Mouse (Mus musculus) limb, embryonic 15.5 days (tissue): ENCODE measurements around the gene Fancd2os. TPM values are rescaled to one million over a fixed set of nuclear protein-coding genes. Genes with fewer than 3 reads are reported as not detected.
A peak's percentile ranks its signal among the peaks of the same experiment; 100 is the strongest.

Source experiments
- ATAC-seq: fragments of 200-750 bp; cut with Nextera tagmentation; 2 replicates; pipeline ENCODE4 v1.8.0; 2017; ENCODE audit warnings: low read depth, moderate TSS enrichment; ENCODE audit not compliant: insufficient number of reproducible peaks, low FRiP score, low TSS enrichment
- H3K27ac ChIP-seq: fragments of 300-500 bp; sonication (generic); 2 replicates; pipeline ENCODE4 v1.5.1; 2015; ENCODE audit warnings: moderate library complexity, mild to moderate bottlenecking, inconsistent platforms
- H3K27me3 ChIP-seq: fragments of 300-500 bp; sonication (generic); 2 replicates; pipeline ENCODE4 v1.6.1; 2015; ENCODE audit warnings: inconsistent platforms
- H3K36me3 ChIP-seq: fragments of 300-500 bp; sonication (generic); 2 replicates; pipeline ENCODE4 v1.6.1; 2015; ENCODE audit warnings: inconsistent platforms
- H3K4me1 ChIP-seq: fragments of 300-500 bp; sonication (generic); 2 replicates; pipeline ENCODE4 v1.6.1; 2015; ENCODE audit warnings: inconsistent platforms
- H3K4me2 ChIP-seq: fragments of 300-500 bp; sonication (generic); 2 replicates; pipeline ENCODE4 v1.6.1; 2015; ENCODE audit warnings: mild to moderate bottlenecking, inconsistent platforms
- H3K4me3 ChIP-seq: fragments of 300-500 bp; sonication (generic); 2 replicates; pipeline ENCODE4 v1.5.1; 2015; ENCODE audit warnings: mild to moderate bottlenecking, inconsistent platforms
- H3K9ac ChIP-seq: fragments of 300-500 bp; sonication (generic); 2 replicates; pipeline ENCODE4 v1.6.1; 2015; ENCODE audit warnings: inconsistent platforms
- H3K9me3 ChIP-seq: fragments of 300-500 bp; sonication (generic); 2 replicates; pipeline ENCODE4 v1.6.1; 2016; ENCODE audit warnings: inconsistent platforms
- WGBS: fragments of 180-500 bp; shearing (Covaris S2); methylation state at CpG from one replicate; pipeline ENCODE4 v1.1.7; 2015; 5-methylcytosine and 5-hydroxymethylcytosine counted together
- polyA plus RNA-seq: library from polyadenylated mRNA; unstranded; fragments of >200 nt; fragmentation: Nextera tagmentation; extraction: Ambion mirVana; gene quantifications from 2 replicates; pipeline ENCODE4 v1.2.1, GENCODE M21; 2015

Gene Fancd2os
- polyA plus RNA-seq, 1 experiment from 2014 or later = not detected

DNA sequence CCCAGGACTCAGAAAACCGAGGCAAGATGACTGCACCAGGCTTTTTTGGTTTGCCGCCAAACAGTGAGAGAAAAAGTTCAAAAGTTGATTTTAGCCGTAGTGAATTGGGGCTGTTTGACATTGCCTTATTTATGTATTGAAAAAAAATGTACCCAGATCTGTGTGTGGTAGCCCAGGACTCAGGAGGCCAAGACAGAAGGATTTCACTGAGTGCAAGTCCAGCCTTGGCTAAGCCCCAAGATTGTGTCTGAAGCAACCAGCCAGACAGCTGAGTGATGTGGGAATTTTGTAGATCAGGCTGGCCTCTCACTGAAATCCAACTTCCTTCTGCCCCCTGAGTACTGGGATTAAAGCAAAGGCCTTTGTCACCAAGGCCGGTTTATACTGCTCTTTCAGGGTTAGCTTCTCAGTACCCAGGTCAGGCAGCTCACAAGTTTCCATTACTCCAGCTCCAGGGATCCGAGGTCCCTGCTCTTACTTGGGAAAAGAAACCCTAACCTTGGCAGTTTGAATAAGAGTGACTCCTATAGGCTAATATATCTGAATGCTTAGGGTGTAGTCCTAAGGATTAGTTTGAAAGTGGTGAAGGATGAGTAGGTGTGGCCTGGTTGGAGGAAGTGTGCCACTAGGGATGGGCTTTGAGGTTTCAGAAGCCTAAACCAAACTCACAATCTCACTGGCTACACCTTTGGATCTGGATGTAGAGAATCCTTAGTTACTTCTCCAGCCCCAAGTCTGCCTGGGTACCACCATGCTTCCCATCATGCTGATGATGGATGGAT, 24.7 kb upstream of the Fancd2os start:
- H3K9ac ChIP-seq = peak overlapping the region; percentile 74; the same call in 1 of the 2 replicates
- H3K9me3 ChIP-seq = no peaks in the 10 kb centered on the region
- H3K4me1 ChIP-seq = peaks cover 17% of the 10 kb centered on the region
- H3K4me2 ChIP-seq = peak overlapping the region; percentile 52
- H3K4me3 ChIP-seq = peak overlapping the region; percentile 82
- no peak for ATAC-seq
- no peak overlapping the region; the same call in 1 of the 2 replicates for H3K27ac ChIP-seq
- H3K27me3 ChIP-seq = no peaks in the 10 kb centered on the region
- H3K36me3 ChIP-seq = peaks cover 28% of the 10 kb centered on the region
- 39% methylated on average over 5 of the region's 5 CpGs for WGBS

DNA sequence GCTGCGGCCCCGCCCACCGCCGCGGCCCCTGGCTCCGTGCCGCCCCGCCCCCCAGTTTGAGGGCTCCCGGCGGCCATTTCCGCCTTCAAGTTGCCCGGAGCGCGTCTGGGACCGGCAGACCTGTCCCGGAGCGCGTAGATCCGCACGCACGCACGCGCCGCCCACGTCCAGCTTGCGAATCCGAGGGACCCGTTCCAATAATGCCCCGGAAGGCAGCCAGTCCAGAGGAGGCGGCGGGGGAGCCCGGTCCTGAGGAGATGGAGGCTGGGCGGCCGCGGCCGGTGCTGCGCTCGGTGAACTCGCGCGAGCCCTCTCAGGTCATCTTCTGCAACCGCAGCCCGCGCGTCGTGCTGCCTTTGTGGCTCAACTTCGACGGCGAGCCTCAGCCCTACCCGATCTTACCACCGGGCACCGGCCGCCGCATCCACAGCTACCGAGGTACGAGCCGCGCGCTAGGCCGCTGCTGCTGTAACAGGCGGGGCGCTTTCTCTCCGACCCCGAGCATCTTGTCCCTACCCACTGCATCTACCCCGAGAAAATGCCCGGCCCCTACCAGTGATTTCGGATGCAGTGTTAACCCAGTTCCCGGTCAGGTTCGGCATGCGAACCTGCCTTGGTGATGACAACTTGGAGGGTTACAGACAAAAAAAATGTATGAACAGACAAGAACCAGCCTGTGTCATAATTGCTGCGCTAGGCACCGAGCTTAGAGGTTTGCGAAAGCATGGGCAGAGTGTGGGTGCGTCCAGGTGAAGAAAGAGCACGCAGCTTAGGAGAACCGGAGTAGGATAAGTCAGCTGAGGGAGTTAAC, 23.6 kb upstream of the Fancd2os start, which contains the start of gene Vhl:
TSS of gene Vhl (plus strand) at position 19 of the 811 bp plus-strand sequence.
- Histone ChIP-seq H3K4me1 (peaks cover 17% of the 10 kb centered on the region), H3K27me3 (no peaks in the 10 kb centered on the region), H3K36me3 (peaks cover 17% of the 10 kb centered on the region), H3K9ac (peak within 1 kb of the TSS; percentile 74), H3K9me3 (no peaks in the 10 kb centered on the region), H3K4me3 (peak within 1 kb of the TSS; percentile 82), H3K27ac (peak within 1 kb of the TSS; percentile 93), H3K4me2 (peak within 1 kb of the TSS; percentile 52)
- under 1% methylated on average over 76 of the region's 76 CpGs for WGBS
- ATAC-seq = peak; percentile 81

DNA sequence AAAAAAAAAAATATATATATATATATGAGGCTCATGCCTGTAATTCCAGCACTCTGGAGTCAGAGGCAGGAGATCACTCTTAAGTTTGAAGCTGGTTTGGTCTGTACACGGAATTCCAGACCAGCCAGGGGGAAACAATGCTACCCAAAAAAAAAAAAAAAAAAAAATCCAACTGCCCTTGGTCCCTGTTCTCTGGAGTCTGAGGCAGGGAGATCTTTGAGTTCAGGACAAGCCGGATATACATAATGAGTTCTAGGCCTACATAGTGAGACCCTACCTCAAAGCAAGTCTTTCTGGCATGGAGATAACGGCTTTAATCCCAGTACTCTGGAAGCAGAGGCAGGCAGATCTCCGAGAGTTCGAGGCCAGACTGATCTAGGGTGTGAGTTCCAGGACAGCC, 22.9 kb upstream of the Fancd2os start:
- peak overlapping the region; percentile 93 for H3K27ac ChIP-seq
- no peak for ATAC-seq
- H3K9me3 ChIP-seq = no peaks in the 10 kb centered on the region
- peak overlapping the region; percentile 52 for H3K4me2 ChIP-seq
- H3K4me1 ChIP-seq = peaks cover 17% of the 10 kb centered on the region
- whole genome bisulfite sequencing = 64% methylated on average over 5 of the region's 5 CpGs
- peaks cover 12% of the 10 kb centered on the region; the same call in 1 of the 2 replicates for H3K36me3 ChIP-seq
- no peak overlapping the region for H3K9ac ChIP-seq
- H3K27me3 ChIP-seq = no peaks in the 10 kb centered on the region
- peak overlapping the region; percentile 82 for H3K4me3 ChIP-seq

- H3K4me2 ChIP-seq = no peak overlapping the region
- H3K36me3 ChIP-seq = peaks cover 70% of the 10 kb centered on the region
- ATAC-seq = no peak
- no peak overlapping the region for H3K4me3 ChIP-seq
- no peak overlapping the region for H3K27ac ChIP-seq
- H3K9me3 ChIP-seq = no peaks in the 10 kb centered on the region
- no peak overlapping the region for H3K9ac ChIP-seq
- no peaks in the 10 kb centered on the region for H3K4me1 ChIP-seq
- WGBS = 93% methylated on average over 4 of the region's 4 CpGs
- H3K27me3 ChIP-seq = no peaks in the 10 kb centered on the region
Measured at GRCm38 (mm10) chr6:113615489-113615888, 15.0 kb upstream of the Fancd2os start.

GRCm38 (mm10) chr6:113614997-113615396, 14.5 kb upstream of the Fancd2os start:
- Histone ChIP-seq H3K36me3 (peaks cover 73% of the 10 kb centered on the region), H3K27me3 (no peaks in the 10 kb centered on the region), H3K27ac (no peak overlapping the region), H3K4me2 (no peak overlapping the region), H3K4me1 (no peaks in the 10 kb centered on the region), H3K4me3 (no peak overlapping the region), H3K9me3 (no peaks in the 10 kb centered on the region), H3K9ac (no peak overlapping the region)
- WGBS = 94% methylated on average over 8 of the region's 8 CpGs
- no peak for ATAC-seq

DNA sequence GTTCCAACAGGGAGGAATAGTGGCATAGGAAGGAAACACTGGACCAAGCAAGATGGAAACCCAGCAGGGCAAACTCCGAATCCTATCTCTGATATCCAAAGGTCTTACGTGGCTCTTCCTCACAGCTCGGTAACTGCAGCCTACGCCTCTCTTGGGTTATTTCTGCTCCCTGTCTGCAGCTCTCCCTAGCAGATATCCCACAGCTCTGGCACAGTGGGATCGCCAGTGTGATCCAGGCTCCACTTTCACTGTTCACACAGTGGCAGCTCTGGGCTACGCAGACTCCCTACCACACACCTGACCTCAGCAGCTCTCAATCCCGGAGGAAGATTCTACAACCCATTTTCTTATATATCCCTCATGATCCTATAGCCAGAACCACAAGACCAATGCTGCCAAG, 13.6 kb upstream of the Fancd2os start:
- Histone ChIP-seq H3K27me3 (no peaks in the 10 kb centered on the region), H3K4me2 (no peak overlapping the region), H3K36me3 (peaks cover 73% of the 10 kb centered on the region), H3K9ac (no peak overlapping the region), H3K4me3 (no peak overlapping the region), H3K9me3 (no peaks in the 10 kb centered on the region), H3K27ac (no peak overlapping the region), H3K4me1 (no peaks in the 10 kb centered on the region)
- no peak for ATAC-seq
- 94% methylated on average over 7 of the region's 7 CpGs for WGBS

- WGBS = 80% methylated on average over 8 of the region's 8 CpGs
- Histone ChIP-seq H3K27ac (no peak overlapping the region), H3K9ac (no peak overlapping the region), H3K36me3 (peaks cover 63% of the 10 kb centered on the region), H3K4me1 (0 out of 2 replicates have a peak, but pooled peaks cover 3% of the 10 kb centered on the region), H3K27me3 (no peaks in the 10 kb centered on the region), H3K9me3 (no peaks in the 10 kb centered on the region), H3K4me2 (no peak overlapping the region), H3K4me3 (no peak overlapping the region)
- ATAC-seq = no peak
Measured at GRCm38 (mm10) chr6:113612258-113612969, 11.9 kb upstream of the Fancd2os start.

GRCm38 (mm10) chr6:113609293-113609692, 8.8 kb upstream of the Fancd2os start:
- Histone ChIP-seq H3K4me1 (peaks cover 20% of the 10 kb centered on the region), H3K4me2 (no peak overlapping the region), H3K27ac (no peak overlapping the region), H3K36me3 (peaks cover 35% of the 10 kb centered on the region), H3K9me3 (no peaks in the 10 kb centered on the region), H3K9ac (no peak overlapping the region), H3K4me3 (no peak overlapping the region), H3K27me3 (no peaks in the 10 kb centered on the region)
- WGBS = 92% methylated on average over 7 of the region's 7 CpGs
- ATAC-seq = no peak

GRCm38 (mm10) chr6:113608871-113609270, 8.4 kb upstream of the Fancd2os start:
- Histone ChIP-seq H3K27ac (no peak overlapping the region), H3K4me1 (peaks cover 20% of the 10 kb centered on the region), H3K9me3 (no peaks in the 10 kb centered on the region), H3K27me3 (no peaks in the 10 kb centered on the region), H3K9ac (no peak overlapping the region), H3K4me3 (no peak overlapping the region), H3K36me3 (peaks cover 30% of the 10 kb centered on the region), H3K4me2 (no peak overlapping the region)
- no peak for ATAC-seq
- 84% methylated on average over 6 of the region's 6 CpGs for WGBS

- Histone ChIP-seq H3K27me3 (no peaks in the 10 kb centered on the region), H3K4me2 (peak overlapping the region; percentile 80), H3K9me3 (no peaks in the 10 kb centered on the region), H3K4me1 (peaks cover 25% of the 10 kb centered on the region), H3K4me3 (peak overlapping the region; percentile 87), H3K36me3 (peaks cover 3% of the 10 kb centered on the region; the same call in 1 of the 2 replicates), H3K27ac (peak overlapping the region; percentile 87), H3K9ac (peak overlapping the region; percentile 87)
- 3% methylated on average over 10 of the region's 10 CpGs for WGBS
- no peak for ATAC-seq
Measured at GRCm38 (mm10) chr6:113605224-113605545, 4.7 kb upstream of the Fancd2os start.

DNA sequence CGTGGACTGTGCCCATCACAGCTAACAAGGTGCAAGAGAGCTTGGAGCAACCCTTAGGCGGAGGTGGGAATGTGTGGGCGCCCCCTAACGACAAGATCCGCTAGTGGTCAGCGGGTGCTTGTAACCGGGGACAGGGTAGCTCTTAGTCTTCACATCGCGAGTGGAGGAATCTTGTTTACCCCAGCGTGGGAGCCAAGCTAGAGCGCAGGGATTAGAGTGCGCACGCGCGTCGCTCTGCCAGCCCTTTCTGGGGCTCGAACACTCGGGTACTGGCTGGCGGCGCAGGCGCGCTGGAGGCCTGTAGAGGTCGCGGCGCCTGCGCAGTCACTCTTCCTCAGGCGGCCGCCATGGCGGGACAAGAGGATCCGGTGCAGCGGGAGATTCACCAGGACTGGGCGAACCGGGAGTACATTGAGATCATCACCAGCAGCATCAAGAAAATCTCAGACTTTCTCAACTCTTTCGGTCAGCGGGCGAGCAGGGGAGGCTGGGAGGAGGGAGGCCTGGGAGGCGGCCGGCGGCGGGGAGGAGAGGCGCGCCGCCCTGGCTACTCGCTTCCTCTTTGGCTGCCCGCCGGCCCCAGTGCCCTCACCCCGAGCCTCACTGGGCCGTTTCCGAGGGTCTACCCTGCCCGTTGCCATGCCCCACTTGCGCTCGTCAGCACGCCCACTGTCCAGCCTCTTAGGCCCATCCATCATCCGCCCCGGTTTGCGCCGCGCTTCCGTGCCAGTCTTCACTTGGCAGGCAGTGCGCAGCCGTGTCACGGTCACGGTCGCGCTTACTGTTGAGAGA, 4.1 kb upstream of the Fancd2os start, which contains the start of gene Brk1:
TSS of gene Brk1 (plus strand) at position 341 of the 792 bp plus-strand sequence.
- peaks cover 3% of the 10 kb centered on the region; the same call in 1 of the 2 replicates for H3K36me3 ChIP-seq
- H3K27me3 ChIP-seq = no peaks in the 10 kb centered on the region
- WGBS = under 1% methylated on average over 63 of the region's 65 CpGs

More for the DNA sequence above, 4.1 kb upstream of the Fancd2os start, which contains the start of gene Brk1:
- peaks cover 27% of the 10 kb centered on the region for H3K4me1 ChIP-seq
- H3K9ac ChIP-seq = peak within 1 kb of the TSS; percentile 87
- ATAC-seq = peak; percentile 88
- no peaks in the 10 kb centered on the region for H3K9me3 ChIP-seq
- peak within 1 kb of the TSS; percentile 87 for H3K27ac ChIP-seq
- peak within 1 kb of the TSS; percentile 87 for H3K4me3 ChIP-seq
- peak within 1 kb of the TSS; percentile 80 for H3K4me2 ChIP-seq
